24 mouse cellular contexts compared by ENCODE assay signal in the genomic region with DNA sequence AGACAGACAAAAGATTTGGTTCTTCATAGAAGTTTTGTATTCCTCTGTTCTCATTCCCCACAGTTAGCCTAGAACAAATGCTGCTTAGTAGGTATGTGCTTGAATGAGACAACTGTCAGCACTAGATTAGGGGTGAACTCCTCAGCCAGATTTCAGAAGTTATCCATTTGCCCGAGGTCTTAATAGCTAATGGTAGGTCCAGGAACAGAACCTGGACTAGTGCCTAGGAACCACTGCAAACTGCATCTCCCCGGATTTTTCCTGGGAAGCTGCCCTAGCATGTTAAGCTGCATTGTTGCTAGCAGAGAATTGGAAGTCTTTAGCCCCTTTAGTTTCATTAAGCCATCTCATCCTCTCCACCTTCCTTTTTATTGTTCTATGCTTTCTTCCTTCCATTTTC. TPM values are rescaled to one million over a fixed set of nuclear protein-coding genes. Genes with fewer than 3 reads are reported as not detected.
DNase-seq lines count a peak whose midpoint lies in the region; ATAC-seq and TF ChIP-seq lines count a peak whose summit lies in the region.
"Had no signal": no experiment of that assay in that cellular context is flagged by ENCODE, and none has a peak within 500 bp of the region (broad histone marks: within the 10 kb centered on the region; RNA-seq: fewer than 3 reads in every experiment).

No protein-coding gene starts in this region.

- no peak overlapping the region for H3K4me3 ChIP-seq in heart, adult 2 months
- no peak overlapping the region for H3K4me3 ChIP-seq in limb, embryonic 15.5 days
- no peak overlapping the region for H3K4me3 ChIP-seq in limb, embryonic 10.5 days
- no peak overlapping the region for H3K4me3 ChIP-seq in brown adipose tissue, adult 24 weeks (ENCODE audit: insufficient read depth, low read depth, low read length)
- H3K4me3 ChIP-seq: limb, embryonic 12.5 days; stomach, embryonic 15.5 days had no signal

- intact Hi-C loops in heart, adult 2 months (cut with DNase I) = loop anchor here (1.0 kb wide), 1 partner anchor 9 kb away; no protein-coding TSS in a partner anchor
- intact Hi-C loops in heart, postnatal 14 days (cut with DNase I) = no loop called here

- peak overlapping the region; percentile 62 for H3K27ac ChIP-seq in heart, adult 2 months
- H3K27ac ChIP-seq in limb, embryonic 15.5 days = 0 out of 2 replicates have a peak overlapping the region, but pooled peaks have one; percentile 4
- no peak overlapping the region for H3K27ac ChIP-seq in limb, embryonic 10.5 days
- H3K27ac ChIP-seq in brown adipose tissue, adult 24 weeks (replicated peaks; ENCODE audit: low read depth, low read length) = peak overlapping the region; percentile 43
- H3K27ac ChIP-seq: hindbrain, postnatal 0 days; limb, embryonic 12.5 days; liver, embryonic 14.5 days; stomach, embryonic 15.5 days had no signal

- WGBS in heart, adult 2 months = 6% methylated on average over 2 of the region's 2 CpGs
- 54% methylated on average over 2 of the region's 2 CpGs for WGBS in limb, embryonic 15.5 days
- WGBS in limb, embryonic 10.5 days = 87% methylated on average over 2 of the region's 2 CpGs

- ATAC-seq in limb, embryonic 15.5 days (ENCODE audit: insufficient number of reproducible peaks, low FRiP score, low TSS enrichment, low read depth) = no peak
- ATAC-seq: forebrain, postnatal 0 days; hindbrain, postnatal 0 days; intestine, postnatal 0 days had no signal

- TF ChIP-seq POLR2A in heart, adult 2 months (IDR thresholded peaks at IDR 0.05; ENCODE audit: insufficient read depth, low read depth, low read length) = no peak

- no peak overlapping the region for H3K4me2 ChIP-seq in limb, embryonic 15.5 days
- H3K4me2 ChIP-seq: limb, embryonic 12.5 days; midbrain, embryonic 11.5 days; stomach, embryonic 15.5 days had no signal

- no peak overlapping the region for H3K9ac ChIP-seq in heart, adult 2 months (ENCODE audit: low read depth, low read length)
- no peak overlapping the region for H3K9ac ChIP-seq in limb, embryonic 15.5 days
- H3K9ac ChIP-seq: forebrain, postnatal 0 days; limb, embryonic 12.5 days; liver, embryonic 14.5 days; stomach, embryonic 15.5 days had no signal

- TF ChIP-seq CTCF in heart, adult 2 months (IDR thresholded peaks at IDR 0.05) = no peak

- DNase-seq in heart, adult 2 months = no peak
- DNase-seq in heart, postnatal 14 days = no peak
- peak; percentile 50 to 54 for DNase-seq in kidney, adult 8-10 months
- DNase-seq in kidney, postnatal 10 days = no peak
- no peak for DNase-seq in limb, embryonic 10.5 days (ENCODE audit: low spot score)
- DNase-seq in adrenal gland, adult 2 months = no peak
- DNase-seq: adrenal gland, postnatal 36 days; cerebellum, adult 18-20 months; cerebellum, postnatal 25 days; embryo, embryonic 11 days; forebrain, postnatal 0 days; heart, postnatal 4 days; layer of hippocampus, adult 9-11 months; right cerebral cortex, postnatal 25 days; thymus, adult 18-20 months; thymus, postnatal 4 days had no signal

- peaks cover 81% of the 10 kb centered on the region for H3K36me3 ChIP-seq in heart, adult 2 months (ENCODE audit: control insufficient read depth, insufficient read depth, low read length)
- H3K36me3 ChIP-seq in limb, embryonic 15.5 days = peaks cover 13% of the 10 kb centered on the region; the same call in 1 of the 2 replicates
- peaks cover 8% of the 10 kb centered on the region; the same call in 1 of the 2 replicates for H3K36me3 ChIP-seq in limb, embryonic 10.5 days
- H3K36me3 ChIP-seq: limb, embryonic 12.5 days; stomach, embryonic 15.5 days had no signal

- TF ChIP-seq EP300 in heart, adult 2 months (IDR thresholded peaks at IDR 0.05; ENCODE audit: insufficient read depth, low read depth, low read length) = no peak

- no peaks in the 10 kb centered on the region for H3K9me3 ChIP-seq in limb, embryonic 15.5 days
- H3K9me3 ChIP-seq in limb, embryonic 10.5 days (replicated peaks) = no peaks in the 10 kb centered on the region
- H3K9me3 ChIP-seq: limb, embryonic 12.5 days; stomach, embryonic 15.5 days had no signal

- H3K27me3 ChIP-seq in heart, adult 2 months (ENCODE audit: control insufficient read depth, insufficient read depth, low read length) = no peaks in the 10 kb centered on the region
- H3K27me3 ChIP-seq in limb, embryonic 15.5 days = no peaks in the 10 kb centered on the region
- H3K27me3 ChIP-seq in limb, embryonic 10.5 days (ENCODE audit: low read depth, poor library complexity, severe bottlenecking) = no peaks in the 10 kb centered on the region
- H3K27me3 ChIP-seq: limb, embryonic 12.5 days; stomach, embryonic 15.5 days had no signal

- H3K79me2 ChIP-seq in heart, adult 2 months (replicated peaks; ENCODE audit: control insufficient read depth, insufficient read depth, low read length) = peaks cover 11% of the 10 kb centered on the region

- H3K4me1 ChIP-seq in heart, adult 2 months (ENCODE audit: control insufficient read depth, insufficient read depth, low read length) = peaks cover 43% of the 10 kb centered on the region
- H3K4me1 ChIP-seq in limb, embryonic 15.5 days = peaks cover 18% of the 10 kb centered on the region
- no peaks in the 10 kb centered on the region for H3K4me1 ChIP-seq in limb, embryonic 10.5 days
- H3K4me1 ChIP-seq in brown adipose tissue, adult 24 weeks (ENCODE audit: control insufficient read depth, insufficient read depth, insufficient read length, low read length) = peaks cover 31% of the 10 kb centered on the region

RNA-seq across cellular contexts. Expression of gene Susd6, which starts 39.9 kb away (rescaled TPM):
- total RNA-seq in heart, adult 2 months (2021) = 10 to 100 TPM; 67.4 to 78.6 TPM
- 50.1 and 75.8 TPM in 2 replicates for polyA plus RNA-seq in heart, adult 2 months (2012; rRNA removed)
- total RNA-seq in heart, postnatal 14 days (2021) = 10 to 100 TPM; 63.4 to 66.2 TPM
- polyA plus RNA-seq in limb, embryonic 15.5 days (2015; fragmentation: Nextera tagmentation; extraction: Ambion mirVana) = 18.4 and 19.7 TPM in 2 replicates
- polyA plus RNA-seq in limb, embryonic 10.5 days (2016; fragmentation: Nextera tagmentation; extraction: Ambion mirVana) = 10.0 and 12.0 TPM in 2 replicates
- 12.1 and 13.8 TPM in 2 replicates for polyA plus RNA-seq in brown adipose tissue, adult 24 weeks (2012; ENCODE audit: insufficient read depth, insufficient read length, missing spikeins)
- total RNA-seq in adrenal gland, adult 2 months (2021) = 10 to 100 TPM; 50.4 to 57.8 TPM
- polyA plus RNA-seq in adrenal gland, adult 2 months (2012; rRNA removed) = 61.5 and 62.6 TPM in 2 replicates

Comparison
In these comparisons a context has a peak if more than half of its experiments do, and no peak if none do; other contexts are left out.
1. DNase-seq: peak in kidney, adult 8-10 months (2 of 2); none in heart, adult 2 months (0 of 2), heart, postnatal 14 days (0 of 2), kidney, postnatal 10 days (single experiment), limb, embryonic 10.5 days (single experiment) and adrenal gland, adult 2 months (single experiment).